Mouse (Mus musculus): Measurements from ENCODE around the gene Irf2bpl. TPM values are rescaled to one million over a fixed set of nuclear protein-coding genes. Genes with fewer than 3 reads are reported as not detected.

The Irf2bpl gene
- polyA plus RNA-seq, 1 experiment, result 59.1 TPM

DNA sequence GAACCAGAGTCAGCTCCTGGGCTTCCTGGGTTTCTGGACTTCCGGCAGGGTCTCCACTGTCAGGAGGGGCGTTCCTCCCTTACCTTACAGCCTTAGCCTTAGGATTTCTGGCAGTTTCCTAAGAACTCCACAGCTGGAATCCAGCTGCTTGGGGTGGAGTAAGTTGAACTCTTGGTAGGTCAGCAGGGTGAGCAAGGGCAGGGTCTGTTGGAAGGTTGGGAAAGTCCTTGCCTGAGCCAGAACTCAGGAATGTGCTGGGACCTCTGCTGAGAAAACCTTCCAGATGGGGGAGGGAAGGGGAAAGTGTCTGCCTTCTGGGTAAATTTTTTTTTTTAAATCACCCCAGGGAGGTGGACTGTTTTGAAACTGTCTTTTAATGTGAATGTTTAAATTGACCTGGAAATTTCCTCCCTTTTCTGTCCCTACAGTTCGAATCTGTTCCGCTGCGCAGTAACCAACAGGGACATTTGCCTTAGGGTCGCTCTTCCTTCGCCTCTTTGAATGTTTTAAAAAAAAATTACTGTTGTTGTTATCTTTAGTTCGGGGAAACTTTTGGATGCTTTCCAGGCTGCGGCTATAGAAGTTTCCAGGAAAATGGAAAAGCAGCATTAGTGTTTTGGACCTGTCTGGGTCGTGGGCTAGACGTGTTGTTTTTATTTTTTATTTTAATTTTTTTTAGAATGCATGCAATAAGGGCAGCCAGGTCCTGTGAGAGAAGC, 15.0 kb upstream of the Irf2bpl start:
- peak overlapping the region; percentile 94 for H3K4me2 ChIP-seq (ENCODE audit: low read depth)
- no peak for TF ChIP-seq MYOG (IDR thresholded peaks at IDR 0.05; ENCODE audit: control insufficient read depth in 1 of 3, insufficient read depth in 1 of 3, insufficient read length in 2 of 3, low read depth in 2 of 3)
- peak; percentile 77 for TF ChIP-seq CEBPB (IDR thresholded peaks at IDR 0.05; ENCODE audit: insufficient read depth, poor library complexity, severe bottlenecking)
- no peak for TF ChIP-seq MAX (IDR thresholded peaks at IDR 0.05; ENCODE audit: low read depth)
- TF ChIP-seq REST (IDR thresholded peaks at IDR 0.05; ENCODE audit: insufficient read depth, insufficient read length), result no peak
- TF ChIP-seq USF1 (IDR thresholded peaks at IDR 0.05; ENCODE audit: low read depth), result no peak
- no peak for TF ChIP-seq POLR2A (IDR thresholded peaks at IDR 0.05; ENCODE audit: insufficient read length, low read depth)
- TF ChIP-seq TCF12 (IDR thresholded peaks at IDR 0.05; ENCODE audit: insufficient read depth, poor library complexity, severe bottlenecking), result peak; percentile 24
- TF ChIP-seq POLR2AphosphoS2 (IDR thresholded peaks at IDR 0.05; ENCODE audit: insufficient read length, low read depth), result no peak
- TF ChIP-seq E2F4 (IDR thresholded peaks at IDR 0.05; ENCODE audit: insufficient read depth), result no peak
- no peak for TF ChIP-seq TCF3 (IDR thresholded peaks at IDR 0.05; ENCODE audit: insufficient read length, low read depth)
- TF ChIP-seq SRF (IDR thresholded peaks at IDR 0.05; ENCODE audit: control insufficient read depth, insufficient read length, low read depth), result no peak
- TF ChIP-seq MYOD1 (IDR thresholded peaks at IDR 0.05; ENCODE audit: control insufficient read depth in 1 of 3, insufficient read length in 2 of 3, low read depth in 2 of 3), result peak in 1 of 3 experiments; percentile 20
- H3K79me2 ChIP-seq (ENCODE audit: control insufficient read depth, insufficient read depth), result peaks cover 8% of the 10 kb centered on the region
- H3ac ChIP-seq (ENCODE audit: control insufficient read depth, insufficient read length), result no peak overlapping the region
- no peak overlapping the region for H3K4me3 ChIP-seq
- no peaks in the 10 kb centered on the region for H3K27me3 ChIP-seq (ENCODE audit: control insufficient read depth, insufficient read depth, insufficient read length)
- peaks cover 5% of the 10 kb centered on the region for H3K36me3 ChIP-seq (ENCODE audit: control insufficient read depth, insufficient read depth)

DNA sequence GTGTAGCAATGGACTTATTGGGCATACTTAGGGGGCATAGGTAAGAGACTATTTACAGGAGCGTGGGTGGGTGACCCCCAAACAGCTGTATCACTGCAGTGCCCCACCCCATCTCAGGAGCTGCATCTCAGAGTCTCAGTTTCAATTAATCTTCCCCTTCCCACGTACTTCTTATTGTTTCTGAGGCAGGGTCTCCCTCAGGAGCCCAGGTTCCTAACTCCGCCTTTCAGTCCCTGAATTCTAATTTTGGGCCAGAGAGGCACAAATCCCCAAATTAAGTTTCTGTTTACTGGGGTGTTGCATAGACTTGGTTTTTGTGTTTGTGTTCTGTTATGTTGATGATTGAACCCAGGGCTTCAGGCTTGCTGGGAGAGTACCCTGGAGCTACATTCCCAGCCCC, 13.8 kb upstream of the Irf2bpl start:
- no peaks in the 10 kb centered on the region for H3K36me3 ChIP-seq (ENCODE audit: control insufficient read depth, insufficient read depth)
- TF ChIP-seq TCF3 (IDR thresholded peaks at IDR 0.05; ENCODE audit: insufficient read length, low read depth) (no peak), CEBPB (IDR thresholded peaks at IDR 0.05; ENCODE audit: insufficient read depth, poor library complexity, severe bottlenecking) (no peak), MYOD1 (IDR thresholded peaks at IDR 0.05; ENCODE audit: control insufficient read depth in 1 of 3, insufficient read length in 2 of 3, low read depth in 2 of 3) (no peak), MYOG (IDR thresholded peaks at IDR 0.05; ENCODE audit: control insufficient read depth in 1 of 3, insufficient read depth in 1 of 3, insufficient read length in 2 of 3, low read depth in 2 of 3) (no peak), REST (IDR thresholded peaks at IDR 0.05; ENCODE audit: insufficient read depth, insufficient read length) (no peak), POLR2AphosphoS2 (IDR thresholded peaks at IDR 0.05; ENCODE audit: insufficient read length, low read depth) (no peak), USF1 (IDR thresholded peaks at IDR 0.05; ENCODE audit: low read depth) (no peak), E2F4 (IDR thresholded peaks at IDR 0.05; ENCODE audit: insufficient read depth) (no peak), MAX (IDR thresholded peaks at IDR 0.05; ENCODE audit: low read depth) (no peak), SRF (IDR thresholded peaks at IDR 0.05; ENCODE audit: control insufficient read depth, insufficient read length, low read depth) (no peak), POLR2A (IDR thresholded peaks at IDR 0.05; ENCODE audit: insufficient read length, low read depth) (no peak), TCF12 (IDR thresholded peaks at IDR 0.05; ENCODE audit: insufficient read depth, poor library complexity, severe bottlenecking) (no peak)
- peak overlapping the region; percentile 70 for H3K4me3 ChIP-seq
- H3ac ChIP-seq (ENCODE audit: control insufficient read depth, insufficient read length), result no peak overlapping the region
- peak overlapping the region; percentile 94 for H3K4me2 ChIP-seq (ENCODE audit: low read depth)
- H3K79me2 ChIP-seq (ENCODE audit: control insufficient read depth, insufficient read depth), result peaks cover 8% of the 10 kb centered on the region
- H3K27me3 ChIP-seq (ENCODE audit: control insufficient read depth, insufficient read depth, insufficient read length), result no peaks in the 10 kb centered on the region

DNA sequence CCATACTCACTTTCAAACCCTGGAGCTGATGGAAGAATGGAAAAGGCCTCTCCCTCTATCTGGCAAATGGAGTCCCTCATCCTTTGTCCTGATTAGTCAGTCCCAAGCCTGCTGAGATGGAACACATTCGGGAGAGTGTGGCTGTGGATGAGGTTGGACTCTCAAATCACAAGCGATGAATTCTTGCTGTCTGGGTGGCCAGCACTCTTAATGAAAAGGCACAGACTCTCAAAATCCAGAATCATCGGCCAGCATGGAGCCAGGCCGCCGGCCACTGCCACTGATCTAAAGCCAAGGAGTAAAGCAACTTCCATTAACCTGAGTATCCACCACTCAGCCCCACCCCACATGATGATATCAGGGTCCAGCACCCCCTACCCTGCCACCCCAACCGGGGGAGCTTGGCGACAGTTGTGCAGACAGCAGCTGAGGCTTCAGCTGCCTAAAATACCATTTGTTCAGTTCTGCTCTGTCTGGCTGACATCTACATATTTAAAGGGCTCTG, 13.2 kb upstream of the Irf2bpl start:
- TF ChIP-seq POLR2A (IDR thresholded peaks at IDR 0.05; ENCODE audit: insufficient read length, low read depth) (no peak), TCF3 (IDR thresholded peaks at IDR 0.05; ENCODE audit: insufficient read length, low read depth) (peak; percentile 85), SRF (IDR thresholded peaks at IDR 0.05; ENCODE audit: control insufficient read depth, insufficient read length, low read depth) (no peak), MYOG (IDR thresholded peaks at IDR 0.05; ENCODE audit: control insufficient read depth in 1 of 3, insufficient read depth in 1 of 3, insufficient read length in 2 of 3, low read depth in 2 of 3) (peak; percentile 86 to 98 (median 94)), TCF12 (IDR thresholded peaks at IDR 0.05; ENCODE audit: insufficient read depth, poor library complexity, severe bottlenecking) (peak; percentile 89), MAX (IDR thresholded peaks at IDR 0.05; ENCODE audit: low read depth) (no peak), USF1 (IDR thresholded peaks at IDR 0.05; ENCODE audit: low read depth) (no peak), MYOD1 (IDR thresholded peaks at IDR 0.05; ENCODE audit: control insufficient read depth in 1 of 3, insufficient read length in 2 of 3, low read depth in 2 of 3) (peak in 2 of 3 experiments; percentile 90 to 96), REST (IDR thresholded peaks at IDR 0.05; ENCODE audit: insufficient read depth, insufficient read length) (no peak)
- peak overlapping the region; percentile 70 for H3K4me3 ChIP-seq
- no peaks in the 10 kb centered on the region for H3K27me3 ChIP-seq (ENCODE audit: control insufficient read depth, insufficient read depth, insufficient read length)
- H3ac ChIP-seq (ENCODE audit: control insufficient read depth, insufficient read length), result peak overlapping the region; percentile 23
- no peaks in the 10 kb centered on the region for H3K36me3 ChIP-seq (ENCODE audit: control insufficient read depth, insufficient read depth)
- H3K79me2 ChIP-seq (ENCODE audit: control insufficient read depth, insufficient read depth), result peaks cover 8% of the 10 kb centered on the region
- H3K4me2 ChIP-seq (ENCODE audit: low read depth), result peak overlapping the region; percentile 94

GRCm38 (mm10) chr12:86896921-86897512, 12.4 kb upstream of the Irf2bpl start:
- peak overlapping the region; percentile 70 for H3K4me3 ChIP-seq
- H3K4me2 ChIP-seq (ENCODE audit: low read depth), result peak overlapping the region; percentile 94
- H3K36me3 ChIP-seq (ENCODE audit: control insufficient read depth, insufficient read depth), result no peaks in the 10 kb centered on the region

More at GRCm38 (mm10) chr12:86896921-86897512, 12.4 kb upstream of the Irf2bpl start:
- peak overlapping the region; percentile 23 for H3ac ChIP-seq (ENCODE audit: control insufficient read depth, insufficient read length)
- TF ChIP-seq E2F4 (IDR thresholded peaks at IDR 0.05; ENCODE audit: insufficient read depth), result no peak
- no peak for TF ChIP-seq TCF3 (IDR thresholded peaks at IDR 0.05; ENCODE audit: insufficient read length, low read depth)
- TF ChIP-seq MAX (IDR thresholded peaks at IDR 0.05; ENCODE audit: low read depth), result no peak
- peak; percentile 37 for TF ChIP-seq POLR2A (IDR thresholded peaks at IDR 0.05; ENCODE audit: insufficient read length, low read depth)
- peak; percentile 100 for TF ChIP-seq CEBPB (IDR thresholded peaks at IDR 0.05; ENCODE audit: insufficient read depth, poor library complexity, severe bottlenecking)
- TF ChIP-seq TCF12 (IDR thresholded peaks at IDR 0.05; ENCODE audit: insufficient read depth, poor library complexity, severe bottlenecking), result no peak
- peak; percentile 79 for TF ChIP-seq USF1 (IDR thresholded peaks at IDR 0.05; ENCODE audit: low read depth)
- no peak for TF ChIP-seq MYOD1 (IDR thresholded peaks at IDR 0.05; ENCODE audit: control insufficient read depth in 1 of 3, insufficient read length in 2 of 3, low read depth in 2 of 3)
- TF ChIP-seq REST (IDR thresholded peaks at IDR 0.05; ENCODE audit: insufficient read depth, insufficient read length), result no peak
- no peak for TF ChIP-seq POLR2AphosphoS2 (IDR thresholded peaks at IDR 0.05; ENCODE audit: insufficient read length, low read depth)
- TF ChIP-seq SRF (IDR thresholded peaks at IDR 0.05; ENCODE audit: control insufficient read depth, insufficient read length, low read depth), result no peak
- TF ChIP-seq MYOG (IDR thresholded peaks at IDR 0.05; ENCODE audit: control insufficient read depth in 1 of 3, insufficient read depth in 1 of 3, insufficient read length in 2 of 3, low read depth in 2 of 3), result no peak
- H3K79me2 ChIP-seq (ENCODE audit: control insufficient read depth, insufficient read depth), result peaks cover 8% of the 10 kb centered on the region
- H3K27me3 ChIP-seq (ENCODE audit: control insufficient read depth, insufficient read depth, insufficient read length), result no peaks in the 10 kb centered on the region

All from myocyte (in vitro differentiated cells).